Mouse (Mus musculus): ENCODE results near the gene Dennd1a. TPM values are rescaled to one million over a fixed set of nuclear protein-coding genes. Genes with fewer than 3 reads are reported as not detected.

Gene Dennd1a
- total RNA-seq, 1 experiment from 2014 or later: 20.8 TPM

DNA sequence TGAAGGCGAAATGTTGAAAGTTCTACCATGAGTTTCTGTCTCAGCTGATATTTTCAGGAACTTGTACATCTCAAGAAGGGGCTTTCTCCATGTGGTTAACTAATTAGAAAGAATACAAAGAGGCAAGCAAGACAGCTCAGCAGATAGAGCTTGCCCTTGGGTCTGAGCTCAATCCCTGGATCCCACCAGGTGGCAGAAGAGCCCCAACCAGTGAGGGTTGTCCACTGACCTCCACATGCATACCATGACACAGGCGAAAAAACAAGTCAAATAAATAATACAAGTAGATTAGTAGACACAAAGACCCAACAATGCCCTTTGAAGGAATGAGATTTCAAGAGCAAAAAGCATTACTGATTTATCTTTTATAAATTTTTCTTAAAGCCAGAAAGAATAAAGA, 100.8 kb downstream of the Dennd1a start:
- ATAC-seq (replicated peaks in 1 of 2; ENCODE audit: insufficient read depth in 1 of 2, low FRiP score in 2 of 2, low TSS enrichment in 1 of 2, low read depth in 1 of 2, poor library complexity in 2 of 2, severe bottlenecking in 2 of 2): no peak

- ATAC-seq (replicated peaks in 1 of 2; ENCODE audit: insufficient read depth in 1 of 2, low FRiP score in 2 of 2, low TSS enrichment in 1 of 2, low read depth in 1 of 2, poor library complexity in 2 of 2, severe bottlenecking in 2 of 2): no peak
Measured at GRCm38 (mm10) chr2:38184977-38185376, 102.2 kb downstream of the Dennd1a start.

GRCm38 (mm10) chr2:38183881-38184280, 103.3 kb downstream of the Dennd1a start:
- no peak for ATAC-seq (replicated peaks in 1 of 2; ENCODE audit: insufficient read depth in 1 of 2, low FRiP score in 2 of 2, low TSS enrichment in 1 of 2, low read depth in 1 of 2, poor library complexity in 2 of 2, severe bottlenecking in 2 of 2)

- ATAC-seq (replicated peaks in 1 of 2; ENCODE audit: insufficient read depth in 1 of 2, low FRiP score in 2 of 2, low TSS enrichment in 1 of 2, low read depth in 1 of 2, poor library complexity in 2 of 2, severe bottlenecking in 2 of 2): no peak
Measured at GRCm38 (mm10) chr2:38182283-38182682, 104.9 kb downstream of the Dennd1a start.

GRCm38 (mm10) chr2:38177583-38177978, 109.6 kb downstream of the Dennd1a start:
- no peak for ATAC-seq (replicated peaks in 1 of 2; ENCODE audit: insufficient read depth in 1 of 2, low FRiP score in 2 of 2, low TSS enrichment in 1 of 2, low read depth in 1 of 2, poor library complexity in 2 of 2, severe bottlenecking in 2 of 2)

DNA sequence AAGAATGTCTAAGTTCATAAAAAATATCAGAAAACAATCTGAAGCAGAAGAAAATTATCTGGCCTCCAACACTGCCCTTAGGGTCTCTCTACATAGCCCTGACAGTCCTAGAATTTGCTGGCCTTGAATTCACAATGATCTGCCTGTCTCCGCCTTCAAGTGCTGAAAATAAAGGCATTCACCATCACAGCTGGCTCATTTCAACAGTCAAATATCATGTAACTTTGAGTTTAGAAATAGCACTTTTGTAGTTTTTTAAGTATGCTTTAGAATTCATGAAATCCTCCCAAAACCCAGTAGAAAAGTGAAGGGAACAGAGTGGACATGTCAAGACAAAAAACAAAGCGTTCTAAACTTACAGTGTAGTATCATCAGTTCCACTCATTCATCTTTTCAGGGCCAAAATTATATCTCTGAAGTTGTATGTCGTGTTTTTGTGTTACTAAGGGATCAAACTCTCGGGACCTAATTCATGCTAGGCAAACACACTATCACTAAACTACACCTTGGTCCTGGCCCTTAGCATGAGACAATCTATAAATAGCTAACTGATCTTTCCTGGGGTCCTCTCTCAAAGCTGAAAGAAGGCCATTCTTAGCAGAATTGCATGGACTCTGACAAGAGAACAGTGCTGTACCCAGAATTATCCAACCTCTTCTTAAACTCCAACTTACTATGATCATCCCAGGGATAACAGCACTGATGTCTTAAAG, 110.2 kb downstream of the Dennd1a start:
- no peak for ATAC-seq (replicated peaks in 1 of 2; ENCODE audit: insufficient read depth in 1 of 2, low FRiP score in 2 of 2, low TSS enrichment in 1 of 2, low read depth in 1 of 2, poor library complexity in 2 of 2, severe bottlenecking in 2 of 2)

DNA sequence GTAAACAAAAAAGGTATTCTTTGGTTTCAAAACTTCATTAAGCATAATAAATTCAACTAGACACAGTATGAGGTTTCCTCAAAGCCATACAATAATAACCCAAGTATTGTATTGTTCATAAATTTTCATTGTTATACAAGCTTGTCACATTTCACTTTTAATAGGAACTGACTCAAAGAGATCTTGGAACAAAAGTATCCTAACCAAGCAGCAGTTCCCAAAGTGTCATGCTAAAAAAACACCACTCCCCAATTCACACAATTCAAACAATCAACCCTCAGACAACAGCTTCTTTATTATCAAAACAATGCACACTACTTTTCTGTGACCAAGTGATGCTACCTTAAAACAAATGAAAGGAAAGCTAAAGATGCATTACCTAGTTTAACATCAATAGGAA, 111.9 kb downstream of the Dennd1a start:
- ATAC-seq (replicated peaks in 1 of 2; ENCODE audit: insufficient read depth in 1 of 2, low FRiP score in 2 of 2, low TSS enrichment in 1 of 2, low read depth in 1 of 2, poor library complexity in 2 of 2, severe bottlenecking in 2 of 2): no peak

- ATAC-seq (replicated peaks in 1 of 2; ENCODE audit: insufficient read depth in 1 of 2, low FRiP score in 2 of 2, low TSS enrichment in 1 of 2, low read depth in 1 of 2, poor library complexity in 2 of 2, severe bottlenecking in 2 of 2): no peak
Measured at GRCm38 (mm10) chr2:38168606-38169005, 118.6 kb downstream of the Dennd1a start.

DNA sequence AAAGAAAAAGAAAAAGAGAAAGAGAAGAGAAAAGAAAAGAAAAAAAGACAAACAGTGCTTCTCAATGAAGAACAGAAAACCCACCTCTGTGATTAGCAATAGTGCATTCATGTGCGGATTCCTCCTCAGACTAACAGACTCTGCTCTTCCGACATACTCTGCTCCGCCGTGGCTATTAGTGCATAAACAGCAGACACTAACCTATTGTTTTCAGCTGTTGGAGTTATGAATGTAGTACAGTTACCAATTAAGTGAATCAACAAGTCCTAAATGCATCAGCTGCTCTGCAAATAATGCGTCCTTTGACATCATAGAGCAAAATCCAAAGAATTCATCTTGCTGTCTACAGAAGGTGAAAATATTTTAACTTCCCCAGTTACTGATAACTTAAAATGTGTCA, 121.2 kb downstream of the Dennd1a start:
- ATAC-seq (replicated peaks in 1 of 2; ENCODE audit: insufficient read depth in 1 of 2, low FRiP score in 2 of 2, low TSS enrichment in 1 of 2, low read depth in 1 of 2, poor library complexity in 2 of 2, severe bottlenecking in 2 of 2): no peak

GRCm38 (mm10) chr2:38164326-38165035, 122.7 kb downstream of the Dennd1a start:
- peak; percentile 58 to 67; a peak in 3 of 4 replicates for ATAC-seq (replicated peaks in 1 of 2; ENCODE audit: insufficient read depth in 1 of 2, low FRiP score in 2 of 2, low TSS enrichment in 1 of 2, low read depth in 1 of 2, poor library complexity in 2 of 2, severe bottlenecking in 2 of 2)

DNA sequence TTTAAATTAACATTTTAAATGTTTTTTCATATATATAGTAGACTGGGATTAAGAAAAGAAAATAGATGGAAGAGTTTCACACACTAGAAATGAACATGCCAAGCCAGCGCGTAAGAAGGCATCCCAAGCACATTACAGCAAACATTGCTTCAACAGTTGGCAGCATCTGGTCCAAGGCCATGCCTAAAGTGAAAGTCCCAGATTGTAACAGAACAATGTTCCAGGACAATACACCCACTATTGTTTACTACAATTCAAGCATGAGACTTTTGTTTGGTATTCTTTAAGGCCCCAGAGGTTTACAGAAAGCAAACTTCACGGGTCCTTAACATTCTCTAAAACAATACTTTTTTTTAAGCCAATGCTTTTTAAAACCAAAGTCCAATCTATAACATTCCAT, 124.7 kb downstream of the Dennd1a start:
- no peak for ATAC-seq (replicated peaks in 1 of 2; ENCODE audit: insufficient read depth in 1 of 2, low FRiP score in 2 of 2, low TSS enrichment in 1 of 2, low read depth in 1 of 2, poor library complexity in 2 of 2, severe bottlenecking in 2 of 2)

GRCm38 (mm10) chr2:38161484-38161883, 125.7 kb downstream of the Dennd1a start:
- ATAC-seq (replicated peaks in 1 of 2; ENCODE audit: insufficient read depth in 1 of 2, low FRiP score in 2 of 2, low TSS enrichment in 1 of 2, low read depth in 1 of 2, poor library complexity in 2 of 2, severe bottlenecking in 2 of 2): no peak

DNA sequence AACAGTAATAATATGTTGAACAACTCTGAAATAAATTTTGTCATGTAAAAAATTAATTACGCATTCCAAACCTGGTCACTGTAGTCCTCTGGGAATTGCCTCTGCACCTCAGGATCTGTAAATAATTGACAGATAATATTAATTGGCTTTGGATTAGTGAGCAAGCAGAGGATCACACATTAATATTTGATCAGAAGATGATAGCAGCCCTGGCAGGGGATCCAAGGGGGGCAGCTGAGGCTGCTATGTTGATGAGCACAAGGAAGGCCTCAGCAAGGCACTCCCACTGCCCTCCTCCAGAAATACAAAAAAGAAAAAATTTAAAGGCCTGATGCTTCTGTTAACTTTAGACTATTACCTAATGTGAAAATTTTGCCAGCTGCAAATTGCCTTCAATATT, 127.5 kb downstream of the Dennd1a start:
- ATAC-seq (replicated peaks in 1 of 2; ENCODE audit: insufficient read depth in 1 of 2, low FRiP score in 2 of 2, low TSS enrichment in 1 of 2, low read depth in 1 of 2, poor library complexity in 2 of 2, severe bottlenecking in 2 of 2): no peak

GRCm38 (mm10) chr2:38157002-38157401, 130.2 kb downstream of the Dennd1a start:
- no peak for ATAC-seq (replicated peaks in 1 of 2; ENCODE audit: insufficient read depth in 1 of 2, low FRiP score in 2 of 2, low TSS enrichment in 1 of 2, low read depth in 1 of 2, poor library complexity in 2 of 2, severe bottlenecking in 2 of 2)

DNA sequence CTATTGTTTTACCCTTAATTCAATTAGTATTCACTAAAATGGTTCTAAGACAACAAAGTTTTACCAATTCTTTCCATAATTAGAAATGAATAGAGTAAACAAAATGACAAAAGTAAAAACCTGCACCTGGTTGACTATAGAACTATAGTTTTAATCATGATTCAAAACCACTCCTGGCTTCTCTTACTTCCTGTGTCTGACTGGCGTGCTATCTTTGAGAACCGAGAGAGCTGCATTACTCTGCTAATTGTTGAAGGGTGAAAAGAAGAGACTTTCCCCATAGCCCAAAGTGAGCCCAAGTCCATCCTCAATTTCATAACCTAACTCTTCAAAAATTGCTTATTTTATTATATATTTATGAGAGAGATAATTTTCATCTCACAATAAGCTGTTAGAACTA, 131.2 kb downstream of the Dennd1a start:
- no peak for ATAC-seq (replicated peaks in 1 of 2; ENCODE audit: insufficient read depth in 1 of 2, low FRiP score in 2 of 2, low TSS enrichment in 1 of 2, low read depth in 1 of 2, poor library complexity in 2 of 2, severe bottlenecking in 2 of 2)

GRCm38 (mm10) chr2:38144831-38145230, 142.4 kb downstream of the Dennd1a start:
- no peak for ATAC-seq (replicated peaks in 1 of 2; ENCODE audit: insufficient read depth in 1 of 2, low FRiP score in 2 of 2, low TSS enrichment in 1 of 2, low read depth in 1 of 2, poor library complexity in 2 of 2, severe bottlenecking in 2 of 2)

GRCm38 (mm10) chr2:38144067-38144779, 143.0 kb downstream of the Dennd1a start:
- ATAC-seq (replicated peaks in 1 of 2; ENCODE audit: insufficient read depth in 1 of 2, low FRiP score in 2 of 2, low TSS enrichment in 1 of 2, low read depth in 1 of 2, poor library complexity in 2 of 2, severe bottlenecking in 2 of 2): no peak

DNA sequence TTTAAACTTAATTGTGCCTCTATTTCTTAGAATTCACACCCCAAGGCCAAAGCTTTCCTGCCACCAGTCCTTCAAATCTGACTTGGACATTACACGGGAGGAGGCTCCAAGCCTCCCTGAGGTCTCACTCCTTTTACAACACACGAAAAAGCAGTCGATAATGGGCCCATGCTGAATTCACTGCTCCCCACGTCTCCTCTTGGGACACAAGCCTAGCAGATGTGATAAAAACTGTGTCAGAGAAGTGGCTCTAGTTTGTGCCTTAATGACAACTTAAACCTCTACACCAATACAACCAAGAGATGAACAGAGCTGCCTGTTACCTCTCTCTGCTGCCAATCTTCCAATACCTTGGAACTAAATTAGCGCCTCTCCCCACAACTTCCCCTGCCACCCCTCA, 144.3 kb downstream of the Dennd1a start:
- no peak for ATAC-seq (replicated peaks in 1 of 2; ENCODE audit: insufficient read depth in 1 of 2, low FRiP score in 2 of 2, low TSS enrichment in 1 of 2, low read depth in 1 of 2, poor library complexity in 2 of 2, severe bottlenecking in 2 of 2)

Measured in hematopoietic stem cell, adult 5-6 weeks (primary cell).